Mouse (Mus musculus): ENCODE data around the gene Swap70.

GRCm38 (mm10) chr7:110245128-110245527 lies 23.6 kb downstream of the Swap70 start:
- no peak for TF ChIP-seq CTCF (IDR thresholded peaks at IDR 0.05; ENCODE audit: extremely low read depth, insufficient read length, insufficient replicate concordance, low read depth, low read length)
- no peak for TF ChIP-seq POLR2A (IDR thresholded peaks at IDR 0.05; ENCODE audit: low read depth, low read length)

All from small intestine, adult 2 months (tissue).